Mouse (Mus musculus): ENCODE data around the gene Rad50. TPM values are rescaled to one million over a fixed set of nuclear protein-coding genes. Genes with fewer than 3 reads are reported as not detected.

Gene Rad50
- polyA plus RNA-seq, 1 experiment from 2014 or later = 24.9 TPM

- WGBS = 49% methylated on average over 14 of the region's 14 CpGs
- Histone ChIP-seq H3K27ac (ENCODE audit: low read length) (0 out of 2 replicates have a peak overlapping the region, but pooled peaks have one; percentile 9), H3K4me1 (ENCODE audit: insufficient read depth, low read length) (no peaks in the 10 kb centered on the region), H3K4me2 (replicated peaks; ENCODE audit: low read depth, low read length) (no peak overlapping the region), H3K36me3 (ENCODE audit: insufficient read depth, low read length) (no peaks in the 10 kb centered on the region), H3K9me3 (ENCODE audit: low read length) (no peaks in the 10 kb centered on the region), H3K4me3 (ENCODE audit: low read length) (no peak overlapping the region), H3K9ac (replicated peaks; ENCODE audit: low read length) (no peak overlapping the region), H3K27me3 (ENCODE audit: insufficient read depth, low read length) (no peaks in the 10 kb centered on the region)
- ATAC-seq (ENCODE audit: low FRiP score, low TSS enrichment) = peak; percentile 90
These were observed 29.9 kb upstream of the Rad50 start for GRCm38 (mm10) chr11:53736771-53737572.

DNA sequence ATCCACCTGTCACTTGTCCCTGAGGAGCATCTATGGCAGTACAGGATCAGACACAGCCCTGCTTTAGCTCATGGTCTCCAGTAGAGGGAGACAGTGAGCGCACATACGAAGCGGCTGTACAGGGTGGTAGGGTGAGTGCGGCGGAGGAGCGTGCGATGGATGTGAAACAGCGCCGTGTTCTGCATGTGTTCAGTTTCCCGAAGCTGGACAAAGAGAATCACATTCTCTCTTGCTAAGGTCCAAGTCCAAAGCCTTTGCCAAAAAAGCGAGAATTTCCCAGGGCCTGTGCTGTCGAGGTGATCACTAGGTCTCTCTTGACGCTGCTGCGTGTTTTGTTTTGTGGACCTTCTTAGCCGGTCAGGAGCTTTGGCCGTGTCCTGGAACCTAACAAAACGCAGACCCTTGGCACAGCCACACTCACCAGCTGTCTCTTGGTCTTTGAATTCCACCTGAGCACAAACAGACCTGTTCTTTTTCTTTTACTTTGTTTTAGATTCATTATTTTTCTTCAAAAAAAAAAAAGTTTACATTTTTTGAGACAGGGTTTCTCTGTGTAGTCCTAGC, 28.6 kb upstream of the Rad50 start:
- no peak overlapping the region for H3K27ac ChIP-seq (ENCODE audit: low read length)
- no peaks in the 10 kb centered on the region for H3K36me3 ChIP-seq (ENCODE audit: insufficient read depth, low read length)
- H3K4me1 ChIP-seq (ENCODE audit: insufficient read depth, low read length) = no peaks in the 10 kb centered on the region
- WGBS = 22% methylated on average over 17 of the region's 17 CpGs
- peak overlapping the region; percentile 52 for H3K4me2 ChIP-seq (replicated peaks; ENCODE audit: low read depth, low read length)
- no peaks in the 10 kb centered on the region for H3K27me3 ChIP-seq (ENCODE audit: insufficient read depth, low read length)
- peak; percentile 88 for ATAC-seq (ENCODE audit: low FRiP score, low TSS enrichment)
- H3K9ac ChIP-seq (replicated peaks; ENCODE audit: low read length) = peak overlapping the region; percentile 29; the same call in 1 of the 2 replicates
- H3K9me3 ChIP-seq (ENCODE audit: low read length) = no peaks in the 10 kb centered on the region
- H3K4me3 ChIP-seq (ENCODE audit: low read length) = peak overlapping the region; percentile 20

GRCm38 (mm10) chr11:53734970-53735681, 28.0 kb upstream of the Rad50 start:
- ATAC-seq (ENCODE audit: low FRiP score, low TSS enrichment) = no peak
- Histone ChIP-seq H3K36me3 (ENCODE audit: insufficient read depth, low read length) (no peaks in the 10 kb centered on the region), H3K4me2 (replicated peaks; ENCODE audit: low read depth, low read length) (no peak overlapping the region), H3K27ac (ENCODE audit: low read length) (no peak overlapping the region), H3K9ac (replicated peaks; ENCODE audit: low read length) (no peak overlapping the region), H3K9me3 (ENCODE audit: low read length) (no peaks in the 10 kb centered on the region), H3K4me3 (ENCODE audit: low read length) (no peak overlapping the region), H3K27me3 (ENCODE audit: insufficient read depth, low read length) (no peaks in the 10 kb centered on the region), H3K4me1 (ENCODE audit: insufficient read depth, low read length) (no peaks in the 10 kb centered on the region)
- 73% methylated on average over 18 of the region's 18 CpGs for WGBS

DNA sequence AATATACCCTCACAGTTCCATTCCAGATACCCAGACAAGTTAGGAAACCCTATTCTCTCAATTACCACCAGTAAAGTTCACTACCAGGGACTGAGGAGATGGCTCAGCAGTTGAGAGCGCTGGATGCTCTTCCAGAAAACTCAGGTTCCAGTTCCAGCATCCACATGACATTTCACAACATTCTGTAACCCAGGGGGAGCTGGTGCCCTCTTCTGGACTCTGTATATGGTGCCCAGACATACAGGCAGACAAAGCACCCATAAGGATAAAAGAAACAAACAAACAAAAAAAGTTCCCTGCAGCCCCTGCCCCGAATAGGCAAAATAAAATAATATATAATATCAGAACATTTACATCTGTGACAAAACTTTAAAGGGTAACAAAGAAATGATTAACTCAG, 27.3 kb upstream of the Rad50 start:
- ATAC-seq (ENCODE audit: low FRiP score, low TSS enrichment) = no peak

GRCm38 (mm10) chr11:53733824-53734223, 26.7 kb upstream of the Rad50 start:
- WGBS = 87% methylated on average over 7 of the region's 7 CpGs

More for the DNA sequence above, 27.3 kb upstream of the Rad50 start:
- WGBS = 67% methylated on average over 2 of the region's 2 CpGs
- Histone ChIP-seq H3K4me3 (ENCODE audit: low read length) (no peak overlapping the region), H3K9ac (replicated peaks; ENCODE audit: low read length) (no peak overlapping the region), H3K36me3 (ENCODE audit: insufficient read depth, low read length) (no peaks in the 10 kb centered on the region), H3K27ac (ENCODE audit: low read length) (no peak overlapping the region), H3K27me3 (ENCODE audit: insufficient read depth, low read length) (no peaks in the 10 kb centered on the region), H3K4me2 (replicated peaks; ENCODE audit: low read depth, low read length) (no peak overlapping the region), H3K9me3 (ENCODE audit: low read length) (no peaks in the 10 kb centered on the region), H3K4me1 (ENCODE audit: insufficient read depth, low read length) (no peaks in the 10 kb centered on the region)

GRCm38 (mm10) chr11:53732244-53732643, 25.1 kb upstream of the Rad50 start:
- H3K4me2 ChIP-seq (replicated peaks; ENCODE audit: low read depth, low read length) = no peak overlapping the region
- no peak for ATAC-seq (ENCODE audit: low FRiP score, low TSS enrichment)
- H3K27me3 ChIP-seq (ENCODE audit: insufficient read depth, low read length) = no peaks in the 10 kb centered on the region
- 85% methylated on average over 8 of the region's 8 CpGs for WGBS
- no peaks in the 10 kb centered on the region for H3K36me3 ChIP-seq (ENCODE audit: insufficient read depth, low read length)
- H3K9ac ChIP-seq (replicated peaks; ENCODE audit: low read length) = no peak overlapping the region
- H3K4me3 ChIP-seq (ENCODE audit: low read length) = no peak overlapping the region
- no peaks in the 10 kb centered on the region for H3K9me3 ChIP-seq (ENCODE audit: low read length)
- H3K27ac ChIP-seq (ENCODE audit: low read length) = no peak overlapping the region
- no peaks in the 10 kb centered on the region for H3K4me1 ChIP-seq (ENCODE audit: insufficient read depth, low read length)

More at GRCm38 (mm10) chr11:53733824-53734223, 26.7 kb upstream of the Rad50 start:
- Histone ChIP-seq H3K4me1 (ENCODE audit: insufficient read depth, low read length) (no peaks in the 10 kb centered on the region), H3K4me3 (ENCODE audit: low read length) (no peak overlapping the region), H3K9me3 (ENCODE audit: low read length) (no peaks in the 10 kb centered on the region), H3K4me2 (replicated peaks; ENCODE audit: low read depth, low read length) (no peak overlapping the region), H3K27me3 (ENCODE audit: insufficient read depth, low read length) (no peaks in the 10 kb centered on the region), H3K36me3 (ENCODE audit: insufficient read depth, low read length) (no peaks in the 10 kb centered on the region), H3K27ac (ENCODE audit: low read length) (no peak overlapping the region), H3K9ac (replicated peaks; ENCODE audit: low read length) (no peak overlapping the region)
- no peak for ATAC-seq (ENCODE audit: low FRiP score, low TSS enrichment)

DNA sequence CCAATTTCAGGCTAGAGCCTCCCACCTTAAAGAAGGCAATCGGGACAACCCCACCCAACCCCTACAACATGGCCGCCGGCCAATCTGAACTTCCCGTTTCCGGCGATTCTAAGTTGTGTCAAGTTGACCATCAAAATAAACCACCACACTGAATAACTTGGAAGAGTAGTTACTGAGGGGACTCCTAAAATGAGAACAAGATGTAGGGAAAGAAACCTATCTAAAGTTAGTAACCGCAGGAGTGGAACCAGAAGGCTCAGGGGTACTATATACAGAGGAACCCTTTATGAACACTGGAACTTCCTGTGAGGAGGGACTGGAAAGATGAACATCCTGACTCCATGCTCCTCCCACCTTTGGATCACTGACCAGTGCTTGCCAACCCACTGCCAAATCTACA, 24.3 kb upstream of the Rad50 start:
- Histone ChIP-seq H3K9me3 (ENCODE audit: low read length) (no peaks in the 10 kb centered on the region), H3K4me2 (replicated peaks; ENCODE audit: low read depth, low read length) (no peak overlapping the region), H3K4me3 (ENCODE audit: low read length) (no peak overlapping the region), H3K9ac (replicated peaks; ENCODE audit: low read length) (no peak overlapping the region), H3K4me1 (ENCODE audit: insufficient read depth, low read length) (no peaks in the 10 kb centered on the region), H3K27ac (ENCODE audit: low read length) (no peak overlapping the region), H3K27me3 (ENCODE audit: insufficient read depth, low read length) (no peaks in the 10 kb centered on the region), H3K36me3 (ENCODE audit: insufficient read depth, low read length) (no peaks in the 10 kb centered on the region)
- 97% methylated on average over 7 of the region's 7 CpGs for WGBS
- ATAC-seq (ENCODE audit: low FRiP score, low TSS enrichment) = no peak

GRCm38 (mm10) chr11:53720715-53721114, 13.6 kb upstream of the Rad50 start, which contains the start of gene Il5:
Gene Il5, plus strand, starts transcription at chr11:53720794.
- Histone ChIP-seq H3K4me1 (ENCODE audit: insufficient read depth, low read length) (no peaks in the 10 kb centered on the region), H3K4me2 (replicated peaks; ENCODE audit: low read depth, low read length) (no peak within 1 kb of the TSS), H3K36me3 (ENCODE audit: insufficient read depth, low read length) (no peaks in the 10 kb centered on the region), H3K27ac (ENCODE audit: low read length) (no peak within 1 kb of the TSS), H3K27me3 (ENCODE audit: insufficient read depth, low read length) (no peaks in the 10 kb centered on the region), H3K9me3 (ENCODE audit: low read length) (no peaks in the 10 kb centered on the region), H3K9ac (replicated peaks; ENCODE audit: low read length) (no peak within 1 kb of the TSS), H3K4me3 (ENCODE audit: low read length) (no peak within 1 kb of the TSS)
- no peak for ATAC-seq (ENCODE audit: low FRiP score, low TSS enrichment)
- WGBS = 77% methylated on average over 6 of the region's 6 CpGs

DNA sequence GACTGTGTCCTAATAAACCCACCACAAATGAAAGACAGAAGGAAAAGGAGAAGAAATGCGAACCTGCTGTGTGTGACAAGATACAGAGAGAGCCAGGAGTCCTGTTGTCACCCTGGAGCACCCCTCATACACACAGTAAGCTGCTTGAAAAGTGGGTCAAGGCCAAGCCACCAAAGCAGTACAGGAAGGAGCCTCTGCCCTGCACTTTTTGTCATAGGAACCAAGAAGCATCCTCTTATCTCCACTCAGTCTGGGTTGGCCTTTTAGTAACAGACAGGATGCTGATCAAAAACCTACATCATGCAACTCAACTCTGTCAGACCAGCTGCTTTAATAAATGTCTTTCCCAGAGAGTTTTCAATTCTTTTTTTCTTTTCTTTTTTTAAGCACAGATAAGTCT, 12.6 kb upstream of the Rad50 start:
- no peak overlapping the region for H3K9ac ChIP-seq (replicated peaks; ENCODE audit: low read length)
- no peaks in the 10 kb centered on the region for H3K27me3 ChIP-seq (ENCODE audit: insufficient read depth, low read length)
- H3K4me2 ChIP-seq (replicated peaks; ENCODE audit: low read depth, low read length) = no peak overlapping the region
- no peaks in the 10 kb centered on the region for H3K36me3 ChIP-seq (ENCODE audit: insufficient read depth, low read length)
- 74% methylated on average over 1 of the region's 1 CpGs for WGBS
- no peak overlapping the region for H3K4me3 ChIP-seq (ENCODE audit: low read length)
- H3K4me1 ChIP-seq (ENCODE audit: insufficient read depth, low read length) = no peaks in the 10 kb centered on the region
- H3K27ac ChIP-seq (ENCODE audit: low read length) = no peak overlapping the region
- H3K9me3 ChIP-seq (ENCODE audit: low read length) = no peaks in the 10 kb centered on the region
- no peak for ATAC-seq (ENCODE audit: low FRiP score, low TSS enrichment)

DNA sequence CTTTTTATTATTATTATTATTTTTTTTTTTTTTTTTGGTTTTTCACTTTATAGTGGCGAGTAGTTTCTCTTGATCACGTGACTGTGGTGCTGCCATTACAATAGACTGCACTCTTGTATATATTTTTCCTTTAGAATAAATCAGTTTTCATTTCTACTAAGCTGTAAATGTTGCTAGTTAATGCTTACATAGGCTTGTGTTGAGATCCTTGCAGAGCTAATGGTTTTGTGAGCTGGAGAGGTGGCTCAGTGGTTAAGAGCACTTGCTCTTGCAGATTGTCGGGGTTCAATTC, 545 bp upstream of the Rad50 start:
- H3K27me3 ChIP-seq (ENCODE audit: insufficient read depth, low read length) = no peaks in the 10 kb centered on the region
- peak overlapping the region; percentile 82 for H3K4me2 ChIP-seq (replicated peaks; ENCODE audit: low read depth, low read length)
- peaks cover 5% of the 10 kb centered on the region; the same call in 1 of the 2 replicates for H3K4me1 ChIP-seq (ENCODE audit: insufficient read depth, low read length)
- peak overlapping the region; percentile 82 for H3K4me3 ChIP-seq (ENCODE audit: low read length)
- H3K9me3 ChIP-seq (ENCODE audit: low read length) = no peaks in the 10 kb centered on the region
- H3K9ac ChIP-seq (replicated peaks; ENCODE audit: low read length) = peak overlapping the region; percentile 90; the same call in 1 of the 2 replicates
- no peak overlapping the region for H3K27ac ChIP-seq (ENCODE audit: low read length)
- 84% methylated on average over 3 of the region's 3 CpGs for WGBS
- no peak for ATAC-seq (ENCODE audit: low FRiP score, low TSS enrichment)
- no peaks in the 10 kb centered on the region for H3K36me3 ChIP-seq (ENCODE audit: insufficient read depth, low read length)
